Mouse (Mus musculus) NIH3T3 (cell line): Measurements from ENCODE around the gene Scaf8.
"Not testable (repeated sequence)": the region's sequence is repeated elsewhere in the genome, so short reads cannot be mapped to it uniquely, and the experiment has no call there.

Experiments
- DNase-seq: peaks from one replicate; pipeline ENCODE4 v3.0.0-alpha.2; 2012; ENCODE audit warnings: low read depth

The Scaf8 gene

DNA sequence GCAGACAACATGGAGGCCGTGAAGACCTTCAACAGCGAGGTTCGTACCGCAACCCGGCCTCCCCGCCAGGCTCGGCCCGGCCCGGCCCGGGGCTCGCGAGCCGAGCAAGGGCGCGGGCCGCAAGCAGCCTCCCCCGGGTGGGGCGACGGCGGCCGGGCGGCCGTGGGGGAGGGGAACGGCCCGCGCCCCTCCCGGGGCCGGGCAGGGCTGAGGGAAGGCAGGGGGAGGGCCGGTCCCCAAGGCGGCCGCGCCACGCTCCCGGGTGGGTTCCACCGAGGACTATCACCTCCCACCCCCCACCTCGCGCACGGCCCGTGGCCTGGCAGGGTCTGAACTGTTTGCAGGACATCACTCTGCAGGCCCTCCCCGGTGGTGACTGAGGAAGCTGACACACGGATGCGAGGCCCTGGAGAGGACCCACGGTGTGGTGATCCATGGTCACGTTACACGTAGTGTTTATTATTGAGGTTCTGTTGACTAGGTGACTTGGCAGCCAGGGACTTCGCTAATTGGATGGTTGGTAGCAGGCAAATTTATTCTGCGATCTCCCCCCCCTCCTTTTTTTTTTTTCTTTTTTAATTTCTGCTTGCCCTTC is 705 bp downstream of the Scaf8 start:
- peak; percentile 67 for DNase-seq

DNA sequence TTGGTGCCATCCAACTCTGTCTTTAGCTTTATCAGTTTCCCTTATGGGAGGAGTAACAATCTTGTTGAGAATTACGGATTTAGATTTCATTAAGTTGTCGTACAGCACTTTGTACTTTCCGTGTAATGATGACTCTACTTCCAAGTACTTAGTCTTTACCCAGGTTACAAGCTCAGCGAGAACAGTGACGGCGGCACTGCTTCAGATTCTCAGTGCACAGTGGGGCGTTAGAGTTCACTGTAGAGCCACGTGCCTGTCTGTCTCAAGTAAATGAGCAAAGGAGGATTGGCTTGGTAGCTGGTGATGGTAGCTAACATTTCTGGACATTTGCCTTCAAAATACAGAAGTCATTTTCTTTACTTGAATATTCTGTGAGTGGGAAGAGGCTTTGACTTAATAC is 6.2 kb downstream of the Scaf8 start:
- DNase-seq = not testable (repeated sequence)

- not testable (repeated sequence) for DNase-seq
Observed at GRCm38 (mm10) chr17:3123581-3123980, 8.8 kb downstream of the Scaf8 start.

DNA sequence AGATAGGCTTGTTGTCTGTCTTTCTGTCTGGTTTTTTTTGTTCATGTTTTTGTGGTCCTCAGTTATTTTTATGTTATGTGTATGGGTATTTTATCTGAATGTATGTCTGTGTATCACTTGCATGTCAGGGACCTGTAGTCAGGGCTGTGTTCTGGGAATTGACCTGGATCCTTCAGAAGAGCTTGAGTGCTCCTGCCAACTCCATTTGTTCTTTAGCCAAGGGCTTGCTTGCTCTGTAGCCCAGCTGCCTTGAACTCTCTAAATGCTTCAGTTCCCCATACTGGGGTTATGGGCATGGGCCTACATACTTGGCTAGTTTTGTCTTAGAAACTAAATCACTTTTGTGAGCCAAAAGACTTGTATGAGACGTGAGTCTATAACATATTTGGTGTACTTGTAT is 13.9 kb downstream of the Scaf8 start:
- DNase-seq = no peak

- no peak for DNase-seq
Observed at GRCm38 (mm10) chr17:3129791-3130190, 15.0 kb downstream of the Scaf8 start.

DNA sequence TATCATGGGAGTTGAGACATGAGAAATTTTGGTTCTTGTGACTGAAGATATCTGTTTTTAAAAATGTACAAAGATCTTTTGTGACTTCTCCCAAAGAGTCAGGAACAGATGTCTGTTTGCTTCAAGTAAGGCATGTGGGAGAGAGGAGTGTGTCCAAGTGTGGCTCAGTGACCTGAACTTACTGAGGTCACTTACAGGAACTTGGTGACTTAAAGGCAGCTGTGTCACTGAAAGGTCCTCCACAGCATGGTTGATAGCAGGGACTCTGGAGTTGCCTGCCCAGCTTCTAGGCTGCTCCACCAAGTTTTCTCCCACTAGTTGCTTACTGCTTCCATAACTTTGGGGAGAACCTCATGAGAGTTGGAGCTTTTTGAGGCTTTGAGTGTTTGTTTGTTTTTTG is 20.6 kb downstream of the Scaf8 start:
- no peak for DNase-seq

- DNase-seq = no peak
Observed at GRCm38 (mm10) chr17:3136127-3136526, 21.4 kb downstream of the Scaf8 start.

DNA sequence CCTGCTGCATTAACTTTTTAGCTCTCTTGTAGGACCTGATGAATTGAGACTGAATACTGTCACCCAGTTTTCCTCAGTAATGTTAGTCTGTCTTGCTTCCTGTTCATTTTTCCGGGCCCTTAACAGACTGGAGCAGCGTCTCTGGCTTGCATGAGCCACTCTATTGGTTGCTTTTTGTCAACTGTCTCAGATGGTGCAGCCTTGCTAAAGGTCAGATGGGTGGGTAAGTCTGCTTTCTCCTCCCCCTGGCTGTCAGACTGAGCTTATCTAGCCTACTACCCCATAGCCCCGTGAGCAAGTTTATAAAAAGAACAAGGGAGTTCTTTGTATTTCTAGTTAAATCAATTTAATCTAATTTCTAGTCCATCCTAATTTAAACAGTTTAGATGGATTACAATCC is 23.6 kb downstream of the Scaf8 start:
- DNase-seq = no peak

GRCm38 (mm10) chr17:3140100-3140499 is 25.3 kb downstream of the Scaf8 start:
- no peak for DNase-seq

DNA sequence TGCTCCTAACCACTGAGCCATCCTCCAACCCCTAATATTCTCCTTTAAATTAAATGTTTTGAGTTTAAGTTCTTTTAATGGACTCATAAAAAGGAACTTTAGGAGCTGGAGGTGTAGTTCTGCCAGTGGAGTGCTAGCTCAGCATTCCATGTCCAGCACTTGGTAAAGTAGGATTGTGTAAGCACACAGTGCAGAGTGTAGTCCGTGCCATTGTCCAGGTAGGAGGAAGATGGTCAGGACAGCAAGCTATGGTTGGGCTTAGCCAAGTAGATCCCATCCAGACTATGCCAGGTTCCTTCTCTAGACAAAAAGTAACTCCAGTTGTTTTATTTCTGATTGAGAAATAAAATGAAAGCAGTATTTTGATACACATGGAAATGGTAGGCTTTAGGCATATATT is 34.1 kb downstream of the Scaf8 start:
- no peak for DNase-seq

DNA sequence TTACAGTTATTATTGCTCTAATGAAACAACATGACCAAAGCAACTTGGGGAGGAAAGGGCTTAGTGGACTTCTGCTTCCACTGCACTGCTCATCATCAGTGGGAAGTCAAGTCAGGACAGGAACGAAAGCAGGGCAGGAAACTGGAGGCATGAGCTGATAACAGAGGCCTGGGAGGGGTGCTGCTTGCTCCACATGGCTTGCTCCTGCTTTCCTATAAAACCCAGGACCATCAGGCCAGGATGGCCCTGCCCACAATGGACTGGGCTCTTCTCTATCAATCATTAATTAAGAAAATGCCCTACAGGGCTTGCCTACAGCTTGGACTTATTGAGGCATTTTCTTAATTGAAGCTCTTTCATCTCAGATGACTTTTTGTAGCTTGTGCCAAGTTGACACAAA is 34.8 kb downstream of the Scaf8 start:
- no peak for DNase-seq

DNA sequence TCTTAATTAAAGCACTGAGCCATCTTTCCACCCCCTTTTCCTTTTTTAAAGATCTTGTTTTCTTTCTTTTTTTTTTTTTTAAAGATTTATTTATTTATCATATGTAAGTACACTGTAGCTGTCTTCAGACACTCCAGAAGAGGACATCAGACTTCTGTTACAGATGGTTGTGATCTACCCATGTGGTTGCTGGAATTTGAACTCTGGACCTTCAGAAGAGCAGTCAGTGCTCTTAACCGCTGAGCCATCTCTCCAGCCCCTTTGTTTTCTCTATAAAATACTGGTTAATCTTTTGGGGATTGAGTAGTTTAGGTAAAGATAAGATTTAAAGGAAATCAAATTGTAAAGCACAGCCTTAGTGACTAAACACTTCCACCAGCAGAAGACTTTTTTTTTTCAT is 35.9 kb downstream of the Scaf8 start:
- not testable (repeated sequence) for DNase-seq

GRCm38 (mm10) chr17:3151181-3151580 is 36.4 kb downstream of the Scaf8 start:
- DNase-seq = no peak

GRCm38 (mm10) chr17:3156176-3156575 is 41.4 kb downstream of the Scaf8 start:
- not testable (repeated sequence) for DNase-seq

DNA sequence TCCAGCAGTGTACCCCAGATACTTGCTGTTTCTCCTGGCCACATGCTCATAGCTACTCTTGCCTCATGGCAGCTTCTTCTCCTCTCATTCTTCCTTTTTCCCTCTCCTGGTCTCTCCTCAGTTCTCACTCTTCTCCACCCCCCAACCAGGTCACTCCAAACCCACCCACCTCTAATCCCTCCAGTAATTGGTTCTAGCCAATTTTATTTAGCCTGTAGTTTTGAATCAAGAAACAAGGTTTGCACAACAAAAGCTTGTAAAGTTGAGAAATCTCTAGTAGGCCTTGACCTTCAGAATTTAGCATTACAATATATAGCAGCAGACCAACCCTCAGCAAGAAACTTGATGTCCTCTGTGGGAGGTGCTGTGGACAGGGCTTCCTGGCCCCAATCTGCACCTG is 42.2 kb downstream of the Scaf8 start:
- DNase-seq = no peak

DNA sequence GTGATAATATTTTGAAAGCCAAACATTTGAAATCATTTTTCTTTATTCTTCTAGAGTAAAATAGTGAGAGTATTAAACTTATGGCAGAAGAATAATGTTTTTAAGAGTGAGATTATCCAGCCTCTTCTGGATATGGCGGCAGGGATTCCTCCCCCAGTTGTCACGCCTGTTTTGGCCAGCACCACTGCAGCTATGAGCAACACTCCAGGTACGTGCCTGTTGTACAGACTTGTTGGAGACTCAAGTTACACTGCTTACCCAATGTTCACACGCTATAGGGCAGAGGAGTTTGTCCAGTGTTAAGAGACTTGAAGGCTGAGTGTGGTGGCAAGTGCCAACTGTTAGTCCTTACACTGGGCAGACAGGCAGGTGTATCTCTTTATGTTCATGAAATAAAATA is 48.1 kb downstream of the Scaf8 start:
- no peak for DNase-seq

DNA sequence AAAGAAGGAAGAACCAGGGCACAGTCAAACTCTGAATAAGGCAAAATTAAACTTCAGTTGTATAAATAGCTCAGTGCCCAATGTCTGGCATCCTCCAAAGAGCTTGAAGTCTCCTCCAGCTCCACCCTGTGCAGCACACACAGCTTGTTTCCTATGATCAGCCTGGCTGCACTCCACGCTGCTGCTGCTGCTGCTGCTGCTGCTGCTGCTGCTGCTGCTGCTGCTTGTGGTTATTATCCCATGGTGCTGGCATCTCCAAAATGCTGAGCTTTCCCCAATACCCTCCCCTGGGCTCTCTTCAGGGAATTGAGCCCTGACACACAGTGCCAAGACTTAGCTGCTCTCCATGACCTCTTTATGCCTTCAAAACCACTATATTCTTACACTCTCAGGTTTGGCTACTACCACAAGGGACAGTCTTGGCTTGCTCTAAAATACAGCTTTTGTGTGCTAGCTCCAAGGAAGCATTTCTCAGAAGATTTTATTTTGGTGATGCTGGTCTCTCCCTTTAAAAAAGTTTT is 65.7 kb downstream of the Scaf8 start:
- DNase-seq = peak; percentile 84

- DNase-seq = peak; percentile 36
Observed at GRCm38 (mm10) chr17:3195483-3195882, 80.7 kb downstream of the Scaf8 start.

GRCm38 (mm10) chr17:3200328-3200727 is 85.6 kb downstream of the Scaf8 start:
- DNase-seq = peak; percentile 96

DNA sequence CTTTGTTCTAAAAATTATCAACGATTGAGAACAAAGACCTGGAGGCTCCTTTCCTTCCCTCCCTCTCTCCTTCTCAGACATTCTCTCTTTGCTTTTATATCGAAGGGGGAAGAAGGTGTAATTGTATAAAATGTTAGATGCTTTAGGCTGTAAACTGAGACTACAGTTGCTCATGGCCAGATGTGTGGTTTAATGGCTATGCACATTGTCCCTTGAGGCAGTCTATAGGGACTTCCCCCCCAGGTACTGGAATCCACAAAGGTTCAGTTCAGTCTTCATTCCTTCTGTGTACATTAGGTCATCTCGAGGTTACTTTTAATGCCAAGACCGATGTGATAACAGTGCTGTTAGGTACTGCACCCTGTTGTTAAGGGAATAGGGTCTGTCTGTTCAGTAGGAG is 89.1 kb downstream of the Scaf8 start:
- no peak for DNase-seq

GRCm38 (mm10) chr17:3204826-3205405 is 90.1 kb downstream of the Scaf8 start:
- peak; percentile 39 for DNase-seq

GRCm38 (mm10) chr17:3206527-3207398 is 92.0 kb downstream of the Scaf8 start:
- no peak for DNase-seq
